Mouse (Mus musculus): ENCODE measurements around the gene AB124611. TPM values are rescaled to one million over a fixed set of nuclear protein-coding genes. Genes with fewer than 3 reads are reported as not detected.
"Not testable (repeated sequence)": the region's sequence is repeated elsewhere in the genome, so short reads cannot be mapped to it uniquely, and the experiment has no call there.

Gene AB124611
- 1.6 and 2.5 TPM in 2 replicates for polyA plus RNA-seq (2015; fragmentation: Nextera tagmentation; extraction: Ambion mirVana)

DNA sequence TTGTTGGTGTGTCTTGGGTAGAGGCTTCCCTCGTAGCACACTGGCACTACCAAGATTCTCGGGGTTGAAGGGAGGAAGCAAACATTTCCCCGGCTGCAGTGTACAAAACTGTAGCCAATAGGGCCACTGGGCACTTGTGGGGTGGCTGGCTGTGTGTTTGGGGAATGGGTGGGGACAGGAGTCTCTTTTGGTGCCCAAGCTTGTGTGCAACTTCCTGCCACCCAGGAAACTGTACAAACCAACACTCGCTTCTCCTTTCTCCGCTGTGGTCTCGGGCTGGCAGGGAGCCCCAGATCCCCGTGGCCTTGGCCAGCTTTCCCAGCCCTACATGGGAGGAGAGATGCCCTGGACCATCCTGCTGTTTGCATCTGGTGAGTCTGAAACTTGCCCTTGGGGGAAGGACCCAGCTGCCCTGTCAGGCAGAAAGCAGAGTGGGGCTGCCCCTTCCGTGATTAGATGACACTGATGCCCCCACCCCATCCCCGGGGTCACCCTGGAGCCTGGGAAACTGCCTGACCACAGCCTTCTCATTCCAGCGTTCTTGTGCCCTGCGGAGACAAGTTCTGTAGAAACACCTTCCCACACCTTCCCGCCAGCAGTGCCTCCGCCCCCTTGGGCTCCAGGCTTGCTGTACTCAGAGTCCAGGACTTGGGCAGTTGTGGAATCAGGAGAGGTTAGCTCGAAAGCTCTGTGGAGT lies at the start of gene AB124611:
TSS of gene AB124611 (plus strand) at position 240 of the 697 bp plus-strand sequence.
- ATAC-seq: no peak
- Histone ChIP-seq H3K9ac (ENCODE audit: low read depth, low read length) (no peak within 1 kb of the TSS), H3K4me1 (ENCODE audit: control insufficient read depth, insufficient read depth, low read depth, low read length) (no peaks in the 10 kb centered on the region), H3K4me3 (ENCODE audit: low read length) (no peak within 1 kb of the TSS), H3K4me2 (ENCODE audit: low read length) (no peak within 1 kb of the TSS), H3K9me3 (ENCODE audit: control insufficient read depth, low read length) (no peaks in the 10 kb centered on the region), H3K36me3 (ENCODE audit: control insufficient read depth, insufficient read depth, low read length) (no peaks in the 10 kb centered on the region), H3K27me3 (replicated peaks; ENCODE audit: control insufficient read depth, insufficient read depth, low read length) (no peaks in the 10 kb centered on the region), H3K27ac (ENCODE audit: low read depth, low read length) (no peak within 1 kb of the TSS)
- WGBS: 72% methylated on average over 14 of the region's 14 CpGs

DNA sequence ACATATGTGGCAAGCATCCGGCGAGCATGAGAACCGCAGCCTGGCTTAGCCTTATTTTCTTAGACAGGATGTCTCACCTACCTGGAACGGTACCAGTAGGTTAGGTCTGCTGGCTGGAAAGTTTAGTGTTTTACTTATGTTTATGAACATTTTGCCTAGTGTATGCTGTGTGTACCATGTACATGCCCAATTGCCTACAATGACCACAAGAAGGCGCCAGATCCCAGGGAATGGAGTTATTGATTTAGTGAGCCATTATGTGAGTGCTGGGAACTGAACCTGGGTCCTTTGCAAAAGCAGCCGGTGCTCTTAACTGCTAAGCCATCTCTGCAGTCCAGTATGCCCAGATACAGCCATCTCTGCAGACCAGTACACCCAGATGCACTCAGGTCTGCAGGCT lies 48.3 kb upstream of the AB124611 start:
- Histone ChIP-seq H3K27ac (ENCODE audit: low read depth, low read length) (no peak overlapping the region), H3K9ac (ENCODE audit: low read depth, low read length) (no peak overlapping the region), H3K9me3 (ENCODE audit: control insufficient read depth, low read length) (no peaks in the 10 kb centered on the region), H3K4me1 (ENCODE audit: control insufficient read depth, insufficient read depth, low read depth, low read length) (no peaks in the 10 kb centered on the region), H3K36me3 (ENCODE audit: control insufficient read depth, insufficient read depth, low read length) (peaks cover 52% of the 10 kb centered on the region), H3K4me3 (ENCODE audit: low read length) (no peak overlapping the region), H3K4me2 (ENCODE audit: low read length) (no peak overlapping the region), H3K27me3 (replicated peaks; ENCODE audit: control insufficient read depth, insufficient read depth, low read length) (no peaks in the 10 kb centered on the region)
- whole genome bisulfite sequencing: 99% methylated on average over 6 of the region's 6 CpGs
- no peak for ATAC-seq

DNA sequence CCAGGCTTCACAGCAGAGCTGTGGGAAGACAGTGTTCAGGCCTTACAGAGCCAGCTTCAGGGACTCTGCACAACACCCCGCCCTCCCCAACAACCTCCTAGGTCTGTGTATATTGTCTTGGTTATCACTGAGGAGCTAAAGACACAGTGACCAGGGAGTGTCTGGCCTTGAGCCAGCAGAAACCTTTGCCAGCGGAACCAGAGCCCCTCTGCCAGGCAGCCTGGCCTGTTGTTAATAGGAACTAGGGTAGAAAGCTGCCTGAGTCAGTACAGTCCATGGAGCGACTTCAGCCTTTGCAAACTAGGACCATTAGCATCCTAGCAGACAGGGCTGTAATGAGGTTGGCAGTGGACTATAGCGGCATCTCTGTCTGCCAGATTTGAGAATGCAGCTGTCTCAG lies 41.9 kb upstream of the AB124611 start:
- peak; percentile 52; the same call in 1 of the 2 replicates for ATAC-seq
- H3K4me2 ChIP-seq (ENCODE audit: low read length): no peak overlapping the region
- no peak overlapping the region for H3K27ac ChIP-seq (ENCODE audit: low read depth, low read length)
- no peaks in the 10 kb centered on the region for H3K27me3 ChIP-seq (replicated peaks; ENCODE audit: control insufficient read depth, insufficient read depth, low read length)
- H3K36me3 ChIP-seq (ENCODE audit: control insufficient read depth, insufficient read depth, low read length): peaks cover 38% of the 10 kb centered on the region
- no peak overlapping the region for H3K9ac ChIP-seq (ENCODE audit: low read depth, low read length)
- no peaks in the 10 kb centered on the region for H3K4me1 ChIP-seq (ENCODE audit: control insufficient read depth, insufficient read depth, low read depth, low read length)
- H3K9me3 ChIP-seq (ENCODE audit: control insufficient read depth, low read length): no peaks in the 10 kb centered on the region
- 79% methylated on average over 4 of the region's 4 CpGs for WGBS
- no peak overlapping the region for H3K4me3 ChIP-seq (ENCODE audit: low read length)

DNA sequence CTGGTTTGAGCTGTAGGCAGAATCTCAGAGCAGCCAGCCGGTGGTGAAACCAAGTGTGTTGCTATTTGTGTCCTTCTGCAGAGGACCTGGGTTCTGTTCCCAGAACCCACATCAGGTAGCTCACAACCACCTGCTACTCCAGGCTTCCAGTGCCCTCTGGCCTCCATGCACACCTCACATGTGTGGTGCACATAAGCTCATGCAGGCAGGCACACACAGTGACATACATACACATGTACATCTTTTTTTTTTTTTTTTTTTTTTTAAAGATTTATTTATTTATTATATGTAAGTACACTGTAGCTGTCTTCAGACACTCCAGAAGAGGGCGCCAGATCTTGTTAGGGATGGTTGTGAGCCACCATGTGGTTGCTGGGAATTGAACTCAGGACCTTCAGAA lies 37.7 kb upstream of the AB124611 start:
- not testable (repeated sequence) for ATAC-seq; H3K27me3 ChIP-seq (replicated peaks; ENCODE audit: control insufficient read depth, insufficient read depth, low read length); H3K27ac ChIP-seq (ENCODE audit: low read depth, low read length); H3K9ac ChIP-seq (ENCODE audit: low read depth, low read length); H3K9me3 ChIP-seq (ENCODE audit: control insufficient read depth, low read length); H3K4me1 ChIP-seq (ENCODE audit: control insufficient read depth, insufficient read depth, low read depth, low read length); H3K4me2 ChIP-seq (ENCODE audit: low read length); H3K4me3 ChIP-seq (ENCODE audit: low read length)
- H3K36me3 ChIP-seq (ENCODE audit: control insufficient read depth, insufficient read depth, low read length): peaks cover 16% of the 10 kb centered on the region
- 95% methylated on average over 1 of the region's 2 CpGs for WGBS

DNA sequence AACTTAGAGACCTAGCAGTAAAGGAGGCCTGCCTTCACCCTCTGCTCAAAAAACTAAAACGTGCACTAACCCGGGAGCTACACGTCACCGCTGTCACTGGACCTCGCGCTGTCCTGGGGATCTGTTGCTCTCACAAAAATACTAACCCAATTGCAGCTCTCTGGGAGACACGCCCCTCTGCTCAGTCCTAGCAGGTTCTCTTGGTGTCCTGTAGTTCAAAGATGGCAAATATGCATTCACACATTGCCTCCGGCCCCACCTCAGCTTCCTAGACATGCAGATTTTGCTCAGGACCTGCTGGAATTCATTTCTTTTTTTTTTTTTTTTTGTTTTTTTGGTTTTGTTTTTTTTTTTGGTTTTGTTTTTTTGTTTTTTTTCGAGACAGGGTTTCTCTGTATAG lies 35.3 kb upstream of the AB124611 start:
- WGBS: 94% methylated on average over 9 of the region's 9 CpGs
- Histone ChIP-seq H3K4me1 (ENCODE audit: control insufficient read depth, insufficient read depth, low read depth, low read length) (no peaks in the 10 kb centered on the region), H3K36me3 (ENCODE audit: control insufficient read depth, insufficient read depth, low read length) (peaks cover 17% of the 10 kb centered on the region), H3K9ac (ENCODE audit: low read depth, low read length) (no peak overlapping the region), H3K4me3 (ENCODE audit: low read length) (no peak overlapping the region), H3K9me3 (ENCODE audit: control insufficient read depth, low read length) (no peaks in the 10 kb centered on the region), H3K27me3 (replicated peaks; ENCODE audit: control insufficient read depth, insufficient read depth, low read length) (no peaks in the 10 kb centered on the region), H3K4me2 (ENCODE audit: low read length) (no peak overlapping the region), H3K27ac (ENCODE audit: low read depth, low read length) (no peak overlapping the region)
- ATAC-seq: no peak

DNA sequence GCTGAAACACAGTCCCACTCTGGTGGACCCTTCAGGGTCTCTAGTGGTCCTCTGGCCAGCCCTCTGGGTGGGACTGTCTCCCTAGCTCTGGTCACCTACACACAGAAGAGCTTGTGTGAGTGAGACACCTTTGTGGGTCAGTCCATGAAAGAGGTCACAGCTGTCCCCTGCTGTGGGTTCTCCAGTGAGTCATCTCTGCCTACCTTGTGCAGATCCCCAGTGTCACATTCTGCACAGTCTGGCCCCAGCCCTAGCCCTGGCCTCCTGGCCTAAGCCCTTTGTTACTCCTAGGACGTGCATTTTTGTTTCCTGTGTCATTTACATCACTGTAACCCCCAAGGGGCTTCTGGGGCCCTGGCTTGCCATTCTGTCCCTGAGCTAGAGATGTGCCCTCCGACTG lies 32.1 kb upstream of the AB124611 start:
- peaks cover 6% of the 10 kb centered on the region for H3K36me3 ChIP-seq (ENCODE audit: control insufficient read depth, insufficient read depth, low read length)
- H3K27me3 ChIP-seq (replicated peaks; ENCODE audit: control insufficient read depth, insufficient read depth, low read length): no peaks in the 10 kb centered on the region
- no peaks in the 10 kb centered on the region for H3K9me3 ChIP-seq (ENCODE audit: control insufficient read depth, low read length)
- H3K4me1 ChIP-seq (ENCODE audit: control insufficient read depth, insufficient read depth, low read depth, low read length): no peaks in the 10 kb centered on the region
- no peak overlapping the region for H3K4me3 ChIP-seq (ENCODE audit: low read length)
- no peak overlapping the region for H3K27ac ChIP-seq (ENCODE audit: low read depth, low read length)
- H3K4me2 ChIP-seq (ENCODE audit: low read length): no peak overlapping the region
- WGBS: 42% methylated on average over 2 of the region's 2 CpGs
- no peak for ATAC-seq
- H3K9ac ChIP-seq (ENCODE audit: low read depth, low read length): no peak overlapping the region

DNA sequence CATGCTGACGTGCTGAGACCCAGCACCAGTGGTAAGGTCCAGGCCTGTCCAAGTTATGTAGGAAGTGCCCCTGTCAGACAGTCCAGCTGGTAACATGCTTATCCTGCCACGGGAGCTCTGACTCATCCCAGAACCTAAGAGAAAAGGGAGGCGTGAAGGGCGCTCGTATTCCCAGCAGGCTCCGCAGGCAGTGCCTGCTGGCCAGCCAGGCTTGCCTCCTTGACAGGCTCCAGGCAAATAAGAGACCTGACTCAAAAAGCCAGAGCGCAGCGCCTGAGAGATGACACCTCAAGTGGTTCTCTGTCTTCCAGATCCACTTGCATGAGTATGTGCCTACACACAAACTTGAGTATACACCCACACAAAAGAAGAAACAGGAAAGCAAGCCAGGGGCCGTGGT lies 31.2 kb upstream of the AB124611 start:
- no peaks in the 10 kb centered on the region for H3K4me1 ChIP-seq (ENCODE audit: control insufficient read depth, insufficient read depth, low read depth, low read length)
- H3K36me3 ChIP-seq (ENCODE audit: control insufficient read depth, insufficient read depth, low read length): peaks cover 7% of the 10 kb centered on the region
- H3K27ac ChIP-seq (ENCODE audit: low read depth, low read length): no peak overlapping the region
- H3K27me3 ChIP-seq (replicated peaks; ENCODE audit: control insufficient read depth, insufficient read depth, low read length): no peaks in the 10 kb centered on the region
- 82% methylated on average over 9 of the region's 9 CpGs for WGBS
- no peak overlapping the region for H3K4me3 ChIP-seq (ENCODE audit: low read length)
- no peak overlapping the region for H3K9ac ChIP-seq (ENCODE audit: low read depth, low read length)
- no peak overlapping the region for H3K4me2 ChIP-seq (ENCODE audit: low read length)
- no peaks in the 10 kb centered on the region for H3K9me3 ChIP-seq (ENCODE audit: control insufficient read depth, low read length)
- no peak for ATAC-seq

DNA sequence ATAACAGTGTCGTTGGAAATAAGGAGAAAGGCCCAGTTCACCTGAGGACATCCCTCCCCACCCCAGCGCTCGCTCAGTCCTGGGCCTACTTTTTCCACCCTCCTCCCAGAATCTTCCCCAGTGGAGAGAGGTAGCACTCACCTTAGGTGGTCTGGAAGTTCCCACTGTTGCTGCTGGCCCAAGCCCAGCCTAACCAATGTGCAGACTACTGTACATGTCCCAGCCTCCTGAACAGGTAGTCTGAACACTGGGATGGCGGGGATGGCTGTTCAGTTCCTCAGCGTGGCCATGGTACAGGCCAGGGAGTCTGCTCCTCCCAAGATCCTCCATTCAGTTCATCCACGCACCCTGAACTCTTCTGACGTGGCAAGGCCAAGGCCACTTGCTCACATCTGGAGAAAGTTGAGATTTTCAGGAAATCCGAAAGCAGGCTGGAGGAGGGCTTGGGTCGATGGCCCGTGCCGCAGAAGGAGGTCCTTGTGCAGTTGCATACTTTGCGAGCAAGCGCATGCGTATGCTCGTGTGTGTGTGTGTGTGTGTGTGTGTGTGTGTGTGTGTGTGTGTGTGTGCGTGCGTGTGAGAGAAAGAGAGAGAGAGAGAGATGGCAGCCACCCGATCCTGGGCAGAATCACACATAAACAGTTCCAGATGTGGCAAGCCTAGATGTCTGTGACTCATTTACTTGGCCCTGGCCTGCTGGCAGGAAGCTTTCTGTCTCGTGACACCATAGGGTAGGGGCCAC lies 29.5 kb upstream of the AB124611 start:
- H3K9ac ChIP-seq (ENCODE audit: low read depth, low read length): no peak overlapping the region
- no peak for ATAC-seq
- peaks cover 9% of the 10 kb centered on the region for H3K36me3 ChIP-seq (ENCODE audit: control insufficient read depth, insufficient read depth, low read length)
- H3K4me3 ChIP-seq (ENCODE audit: low read length): no peak overlapping the region
- WGBS: 90% methylated on average over 17 of the region's 19 CpGs
- no peaks in the 10 kb centered on the region for H3K9me3 ChIP-seq (ENCODE audit: control insufficient read depth, low read length)
- no peak overlapping the region for H3K4me2 ChIP-seq (ENCODE audit: low read length)
- H3K27ac ChIP-seq (ENCODE audit: low read depth, low read length): no peak overlapping the region
- no peaks in the 10 kb centered on the region for H3K27me3 ChIP-seq (replicated peaks; ENCODE audit: control insufficient read depth, insufficient read depth, low read length)
- H3K4me1 ChIP-seq (ENCODE audit: control insufficient read depth, insufficient read depth, low read depth, low read length): no peaks in the 10 kb centered on the region

DNA sequence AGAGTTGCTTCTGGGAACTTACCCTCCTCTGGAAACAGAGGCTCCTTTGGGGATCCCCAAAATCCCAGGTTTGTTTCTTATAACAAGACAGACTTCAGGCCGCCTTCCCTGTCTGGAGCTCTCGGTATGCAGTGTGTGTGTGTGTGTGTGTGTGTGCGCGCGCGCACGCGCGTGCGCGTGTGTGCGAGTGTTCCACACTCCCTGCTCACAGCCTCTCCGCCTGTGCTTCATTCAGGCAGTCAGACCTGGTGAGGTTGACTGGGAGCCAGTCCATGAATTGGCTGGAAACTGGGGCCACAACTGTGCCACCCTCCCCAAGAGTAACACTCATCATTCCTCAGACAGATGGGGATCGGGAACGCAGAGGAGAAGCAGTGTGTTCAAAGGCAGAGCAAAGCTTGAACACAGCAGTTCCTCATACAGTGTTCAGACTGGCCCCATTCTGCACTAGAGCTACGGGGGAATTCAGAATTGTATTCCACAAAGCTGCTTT lies 28.9 kb upstream of the AB124611 start:
- Histone ChIP-seq H3K4me2 (ENCODE audit: low read length) (no peak overlapping the region), H3K27ac (ENCODE audit: low read depth, low read length) (no peak overlapping the region), H3K4me1 (ENCODE audit: control insufficient read depth, insufficient read depth, low read depth, low read length) (no peaks in the 10 kb centered on the region), H3K9me3 (ENCODE audit: control insufficient read depth, low read length) (no peaks in the 10 kb centered on the region), H3K27me3 (replicated peaks; ENCODE audit: control insufficient read depth, insufficient read depth, low read length) (no peaks in the 10 kb centered on the region), H3K36me3 (ENCODE audit: control insufficient read depth, insufficient read depth, low read length) (peaks cover 9% of the 10 kb centered on the region), H3K9ac (ENCODE audit: low read depth, low read length) (no peak overlapping the region), H3K4me3 (ENCODE audit: low read length) (no peak overlapping the region)
- WGBS: 96% methylated on average over 16 of the region's 16 CpGs
- no peak for ATAC-seq
